Mouse (Mus musculus): ENCODE results near the gene Ankrd60.

Gene Ankrd60

DNA sequence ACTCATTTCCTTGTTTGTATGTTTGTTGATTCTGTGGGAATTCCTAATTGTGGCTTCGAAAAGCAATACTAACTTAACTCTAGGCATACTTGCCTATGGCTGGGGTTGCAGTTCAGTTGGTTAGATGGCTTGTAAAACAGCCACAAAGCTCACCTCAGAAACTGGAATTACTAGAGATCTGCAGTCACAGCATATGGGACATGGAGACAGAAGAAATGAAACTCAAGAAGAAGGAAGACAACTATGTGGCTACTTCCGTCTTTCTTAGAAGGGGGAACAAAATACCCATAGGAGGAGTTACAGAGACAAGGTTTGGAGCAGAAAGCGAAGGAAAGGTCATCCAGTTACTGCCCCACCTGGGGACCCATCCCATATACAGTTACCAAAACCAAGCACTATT is 49.7 kb downstream of the Ankrd60 start:
- DNase-seq (ENCODE audit: extremely low read depth, low read depth, low spot score): no peak

GRCm38 (mm10) chr2:173522376-173522775 is 55.8 kb downstream of the Ankrd60 start, which contains the start of gene 1700021F07Rik:
TSS of gene 1700021F07Rik (plus strand) at chr2:173522586.
- no peak for DNase-seq (ENCODE audit: extremely low read depth, low read depth, low spot score)

Measured in fat pad, adult 2 months (tissue).